Mouse (Mus musculus) gastrocnemius, adult 8-10 months (tissue): ENCODE measurements at regions not wholly inside any gene's neighbourhood (a gene's known extent, or its start where the extent isn't known, plus 50 kb on each side); places are given as distances from the start of the nearest gene placed in this dataset.

Experiments
- DNase-seq, 2 experiments: peaks; one replicate each; pipeline ENCODE4 v3.0.0; 2022; ENCODE audit warnings: low spot score in 2 of 2

DNA sequence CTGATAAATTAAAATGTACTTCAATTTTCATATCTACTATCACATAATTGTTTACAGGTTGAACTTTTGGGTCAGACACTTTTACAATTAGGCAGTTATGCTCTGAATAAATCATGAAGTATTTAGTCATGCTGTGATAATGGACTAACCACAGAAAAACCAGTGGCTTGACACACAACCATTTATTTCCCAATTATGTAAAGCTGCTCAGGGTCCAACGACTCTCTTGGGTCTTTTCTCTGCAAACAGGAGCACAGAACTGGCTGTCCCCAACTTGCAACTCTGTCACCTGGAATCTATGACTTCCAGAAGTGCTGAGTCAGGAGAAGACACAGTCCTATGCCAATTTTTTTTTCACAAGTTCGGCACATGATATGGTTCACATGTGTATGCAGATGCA lies 214.8 kb downstream of the Kcnj2 start:
- no peak for DNase-seq

DNA sequence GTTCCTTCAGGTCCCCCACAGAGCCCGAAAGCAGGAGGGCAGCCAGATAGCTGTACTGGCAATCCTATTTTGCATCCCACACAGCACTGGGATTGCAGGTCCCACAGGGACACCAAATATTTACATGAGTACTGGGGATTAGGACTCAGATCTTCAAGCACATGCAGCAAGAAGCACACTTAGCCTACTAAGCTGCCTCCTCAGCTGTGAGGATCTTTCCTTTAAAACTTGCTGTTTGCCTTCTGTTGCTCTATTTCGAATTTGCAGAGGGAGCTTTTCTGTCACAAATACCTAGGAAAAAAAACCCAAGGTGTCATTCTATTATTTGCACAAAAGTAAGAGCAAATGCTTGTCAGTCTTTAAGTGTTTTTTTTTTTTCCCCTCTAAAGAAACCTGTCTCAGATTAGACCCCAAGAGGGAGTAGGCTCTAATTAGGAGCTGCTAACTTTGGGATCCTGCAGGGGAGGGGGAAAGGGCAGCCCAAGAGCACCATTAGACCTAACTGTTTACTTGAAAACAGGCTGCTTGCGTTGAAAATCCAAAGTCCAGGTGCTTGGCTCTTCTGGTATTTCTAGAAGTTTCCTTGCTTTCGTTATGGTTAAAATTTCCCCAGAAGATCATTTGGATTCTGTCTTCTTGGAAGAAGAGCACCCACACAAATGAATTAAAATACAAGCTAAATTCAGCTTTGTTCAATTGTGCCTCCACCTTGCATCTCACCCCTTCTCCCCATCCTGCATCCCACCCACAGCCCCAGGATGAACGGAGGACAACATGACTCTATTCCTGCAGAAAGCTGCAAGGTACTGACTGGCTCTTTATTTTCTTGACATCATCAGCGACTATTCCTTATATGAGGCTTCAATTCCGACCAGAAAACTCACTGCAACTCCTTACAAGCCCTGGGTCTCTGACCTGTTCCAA lies 215.5 kb downstream of the Kcnj2 start:
- no peak for DNase-seq

DNA sequence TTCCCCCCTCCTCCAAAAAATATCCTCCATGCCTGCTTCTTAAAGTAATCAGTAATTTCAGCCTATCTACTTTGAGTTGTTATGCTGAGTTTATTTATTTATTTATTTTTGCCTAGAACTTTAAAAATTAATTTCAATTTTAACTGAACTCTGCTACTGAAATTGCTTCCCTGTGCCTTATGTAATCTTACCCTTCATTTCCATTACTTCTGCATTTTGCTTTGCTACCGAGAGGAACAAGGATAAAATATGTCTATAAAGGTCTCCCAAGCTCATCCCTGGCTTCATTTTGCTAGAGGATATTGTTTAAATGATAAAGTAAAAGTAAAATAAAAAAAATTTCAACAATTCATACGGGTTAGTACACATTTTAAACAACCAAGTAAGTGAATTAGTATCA lies 216.3 kb downstream of the Kcnj2 start:
- DNase-seq, result no peak

DNA sequence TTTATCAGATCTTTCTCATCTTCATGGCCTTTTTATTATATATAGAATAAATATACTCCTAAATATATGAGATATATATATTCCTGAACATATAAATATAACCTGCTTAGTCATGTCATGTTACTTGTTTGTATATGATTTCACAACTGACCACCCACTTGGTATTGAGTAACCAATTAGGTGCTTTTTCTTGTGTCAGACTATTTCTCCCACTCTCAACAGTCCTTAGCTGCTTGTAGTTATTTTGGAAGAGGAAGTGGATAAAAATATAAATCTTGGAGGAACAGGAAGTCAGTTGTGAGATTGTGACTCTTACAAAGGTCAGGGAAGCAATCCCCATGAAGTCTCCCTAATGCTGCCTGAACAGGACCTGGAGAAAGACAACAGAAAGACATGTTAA lies 224.6 kb downstream of the Kcnj2 start:
- no peak for DNase-seq

DNA sequence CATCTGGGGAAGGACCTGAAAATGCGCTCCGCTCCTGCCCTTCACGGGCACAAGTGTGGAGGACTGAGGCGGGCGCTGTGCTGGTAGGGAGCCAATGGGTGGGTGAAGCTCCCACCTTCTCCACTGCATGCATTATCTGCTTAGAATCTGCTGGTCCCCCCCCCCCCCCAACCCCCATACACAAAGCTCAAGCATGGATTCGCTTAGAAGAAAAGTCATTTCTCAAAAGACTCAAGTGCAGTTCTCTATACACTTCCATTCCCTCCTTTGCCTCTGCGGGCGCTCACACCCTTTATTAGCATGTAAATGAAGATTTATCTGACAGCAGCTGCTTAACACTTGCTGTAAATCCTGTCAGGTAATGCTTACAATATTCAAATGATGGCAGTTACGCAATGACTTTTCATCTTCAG lies 230.4 kb downstream of the Kcnj2 start:
- no peak for DNase-seq

DNA sequence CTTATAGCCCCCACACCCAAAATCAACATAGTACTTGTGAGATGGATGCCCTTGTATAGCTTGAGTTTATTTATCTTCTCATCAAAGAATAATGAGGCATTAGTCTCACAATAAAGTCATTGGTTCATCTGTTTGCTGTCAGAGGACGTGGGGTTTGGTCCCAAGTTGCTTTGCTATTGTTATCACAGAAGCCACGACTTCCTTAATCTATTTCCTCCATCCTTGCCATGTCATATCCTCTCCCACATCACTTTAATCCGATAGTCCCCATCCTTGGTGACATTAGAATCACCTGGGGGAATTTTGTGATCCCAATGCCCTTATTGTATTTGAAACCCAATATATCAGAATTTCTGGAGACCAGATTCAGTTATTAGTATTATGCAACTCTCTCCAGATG lies 246.8 kb downstream of the Kcnj2 start:
- no peak for DNase-seq

DNA sequence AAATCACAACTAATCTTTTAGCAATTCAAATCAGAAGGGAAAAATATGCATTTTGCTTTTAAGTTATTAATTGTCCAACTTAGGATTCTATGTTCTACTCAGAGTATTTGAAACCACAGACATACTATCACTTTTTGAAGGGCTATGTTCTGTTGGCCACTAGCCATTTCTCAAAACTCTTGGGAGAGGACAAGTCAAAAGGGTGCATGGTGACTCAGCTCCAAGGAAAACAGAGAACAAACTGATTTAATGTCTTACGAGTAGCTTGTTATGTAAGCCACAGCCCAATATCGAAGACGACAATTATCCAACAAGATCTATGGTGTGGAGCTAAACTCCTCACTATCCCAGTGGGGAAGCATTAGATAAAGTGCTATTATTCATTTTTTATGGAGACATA lies 247.6 kb downstream of the Kcnj2 start:
- no peak for DNase-seq

DNA sequence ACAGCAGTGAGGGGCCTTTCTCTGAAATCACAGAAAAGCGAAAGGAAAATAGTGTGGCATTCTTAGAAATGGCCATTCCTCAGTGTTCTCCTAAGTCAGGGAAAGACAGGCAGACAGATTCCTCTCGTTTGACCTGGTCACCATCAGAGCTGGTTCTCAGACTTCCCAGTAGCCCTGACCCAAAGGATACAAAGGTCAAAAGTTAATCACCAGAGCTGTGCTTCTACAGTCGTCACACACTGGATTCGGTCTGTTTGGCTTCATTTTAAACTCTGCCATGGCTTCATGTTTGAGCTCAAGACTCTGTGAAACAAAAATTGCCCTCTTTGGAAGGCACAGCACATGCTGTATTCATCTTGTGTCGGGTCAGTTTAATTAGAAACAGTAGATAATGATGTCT lies 255.6 kb downstream of the Kcnj2 start:
- DNase-seq, result no peak

DNA sequence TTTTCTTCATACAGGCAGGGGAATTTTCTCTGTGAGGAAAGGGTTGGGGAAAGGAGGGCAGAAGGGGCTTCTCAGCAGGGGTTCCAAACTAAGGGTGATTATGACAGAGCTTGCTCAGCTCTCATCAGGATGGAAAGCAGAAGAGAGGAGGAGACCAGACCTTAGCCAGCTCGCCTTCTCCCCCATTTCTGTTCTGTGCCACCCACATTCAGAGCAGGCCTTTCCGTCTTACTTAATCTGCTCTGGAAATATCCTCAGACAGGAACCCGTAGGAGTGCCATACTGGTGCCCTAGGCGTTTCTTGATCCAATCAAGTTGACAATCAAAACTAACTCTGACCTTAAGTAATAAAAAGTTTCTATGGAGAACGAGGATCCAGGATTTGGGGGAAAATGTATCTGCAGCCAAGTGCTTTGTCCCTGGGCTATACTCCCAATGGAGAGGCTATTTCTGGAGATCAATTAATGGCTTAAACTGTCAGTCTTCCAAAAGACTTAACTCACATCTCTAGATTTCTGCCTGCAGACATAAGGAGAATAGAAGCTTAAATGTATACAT lies 258.6 kb downstream of the Kcnj2 start:
- DNase-seq, result no peak

DNA sequence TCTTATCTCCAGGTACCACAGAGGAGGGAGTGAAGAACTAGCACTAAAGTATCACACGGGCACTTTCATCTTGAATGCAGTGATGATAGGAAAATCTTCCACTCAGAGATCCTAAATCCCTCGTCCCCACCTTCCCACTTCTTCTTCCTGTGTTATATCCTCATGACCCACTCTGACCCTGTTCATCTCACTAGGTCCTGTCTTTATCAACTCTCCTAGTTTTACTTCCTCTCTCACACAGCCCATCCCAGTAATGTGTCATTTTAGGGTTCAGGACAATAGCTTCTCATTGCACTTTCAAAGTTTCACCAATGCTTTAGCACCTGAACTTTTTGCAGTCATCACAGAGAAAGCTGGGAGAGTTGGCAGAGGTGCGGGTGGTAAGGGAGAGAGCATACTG lies 261.0 kb downstream of the Kcnj2 start:
- no peak for DNase-seq

DNA sequence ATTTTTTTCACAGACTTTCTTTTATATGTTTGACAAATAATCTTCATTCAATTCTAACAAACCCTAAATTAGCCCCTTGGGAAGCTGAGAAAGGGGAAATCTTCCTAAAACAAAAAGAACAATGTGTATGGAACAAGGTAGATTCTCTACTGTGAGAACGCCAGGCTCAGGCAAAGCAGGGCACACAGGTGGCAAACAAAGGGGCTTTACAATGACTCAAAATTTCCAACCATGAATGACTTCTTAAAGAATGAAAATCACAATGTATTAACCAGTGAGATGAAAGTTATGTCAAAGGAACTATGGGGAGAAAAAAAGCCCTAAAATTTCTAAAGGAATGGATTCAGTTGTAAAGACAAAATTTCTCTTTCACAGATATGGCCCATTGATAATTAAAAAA lies 262.3 kb downstream of the Kcnj2 start:
- DNase-seq, result no peak

DNA sequence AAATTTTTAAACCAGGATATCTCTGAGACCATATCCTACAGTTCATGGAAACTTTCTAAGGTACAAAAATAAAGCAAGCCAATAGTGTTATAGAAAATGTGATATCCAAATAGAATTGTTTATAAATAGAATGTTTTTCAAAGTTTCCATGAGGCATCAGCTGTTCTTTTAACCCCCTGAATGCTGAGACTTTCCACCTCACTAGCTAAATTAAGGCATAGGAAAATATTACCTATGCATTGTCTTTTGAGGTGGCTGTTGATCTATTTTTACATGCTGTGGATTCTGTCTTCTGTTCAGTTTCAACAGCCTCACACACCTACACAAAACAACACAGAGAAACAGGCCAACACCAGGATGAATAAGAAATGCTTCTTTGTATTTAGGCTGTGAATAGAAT lies 265.6 kb downstream of the Kcnj2 start:
- DNase-seq, result no peak

DNA sequence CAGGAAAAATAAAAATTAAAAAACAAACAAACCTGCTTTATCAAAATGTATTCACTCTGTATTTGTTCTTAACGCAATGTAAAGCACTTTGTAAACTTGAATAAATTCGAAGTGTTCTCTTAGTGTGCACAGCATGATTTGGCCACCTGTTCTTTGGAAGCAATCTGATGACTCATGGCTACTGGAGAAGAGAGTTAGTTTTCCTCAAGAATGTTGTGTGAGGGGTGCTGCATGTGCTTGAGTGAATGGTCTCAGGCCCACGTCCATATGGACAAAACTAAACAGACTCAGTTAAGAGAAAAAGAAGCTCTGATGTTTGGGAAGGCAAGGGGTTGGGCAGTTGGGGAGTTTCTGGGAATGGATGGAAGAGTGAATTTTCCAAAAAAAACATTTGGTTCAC lies 267.1 kb downstream of the Kcnj2 start:
- no peak for DNase-seq

DNA sequence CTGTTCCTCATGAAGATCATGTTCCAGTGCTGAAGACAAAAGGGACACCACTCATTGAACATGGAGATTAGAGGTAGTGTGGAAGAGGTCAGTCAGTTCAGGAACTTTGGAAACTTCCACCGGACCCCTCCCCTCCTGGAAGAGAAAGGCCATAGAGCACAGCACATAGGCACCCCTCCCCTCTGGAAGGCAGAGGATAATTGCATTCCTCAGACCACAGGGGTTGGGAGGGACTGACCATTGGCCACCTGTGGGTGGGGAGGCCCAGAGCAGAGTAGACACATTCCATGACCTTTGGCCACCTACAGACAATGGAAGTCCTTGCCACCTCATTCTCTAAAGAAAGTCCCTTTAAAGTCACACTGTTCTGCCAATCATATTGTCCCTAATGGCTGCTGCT lies 281.6 kb downstream of the Kcnj2 start:
- no peak for DNase-seq

DNA sequence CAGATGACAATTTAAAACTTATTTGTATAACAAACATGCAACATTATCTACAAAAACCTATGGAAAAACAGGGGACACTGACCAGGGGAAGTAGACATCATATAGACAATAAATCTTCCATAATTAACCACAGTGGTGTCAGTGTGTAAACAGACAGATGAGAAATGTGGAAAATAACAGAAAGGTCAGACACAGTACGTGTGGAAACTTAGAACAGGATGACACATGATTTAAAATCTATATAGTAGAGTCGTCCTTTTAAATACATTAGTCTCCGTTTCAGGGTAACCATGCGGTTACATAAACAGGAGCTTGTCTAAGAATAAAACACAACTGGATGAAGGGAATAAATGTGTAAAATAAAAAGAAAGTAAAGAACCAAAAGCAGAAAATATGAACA lies 284.1 kb downstream of the Kcnj2 start:
- no peak for DNase-seq

DNA sequence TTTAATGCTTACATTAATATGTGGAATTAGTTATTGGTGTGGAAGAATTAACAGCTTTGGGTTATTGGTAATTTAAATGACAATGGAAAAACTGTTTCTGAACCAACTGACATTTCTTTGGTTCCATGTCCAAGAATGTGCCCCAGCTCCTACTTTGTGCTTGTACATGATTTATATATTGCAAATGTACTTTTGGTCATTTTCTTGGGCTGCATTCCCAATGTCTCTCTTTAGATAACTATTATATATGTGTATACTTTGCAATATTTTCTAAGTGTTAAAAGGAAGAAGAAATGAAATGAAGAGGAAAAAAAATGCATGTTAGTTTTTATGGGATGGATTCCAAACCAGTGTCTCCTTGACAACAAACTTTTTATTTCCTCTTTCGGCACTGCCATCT lies 297.4 kb downstream of the Kcnj2 start:
- no peak for DNase-seq

DNA sequence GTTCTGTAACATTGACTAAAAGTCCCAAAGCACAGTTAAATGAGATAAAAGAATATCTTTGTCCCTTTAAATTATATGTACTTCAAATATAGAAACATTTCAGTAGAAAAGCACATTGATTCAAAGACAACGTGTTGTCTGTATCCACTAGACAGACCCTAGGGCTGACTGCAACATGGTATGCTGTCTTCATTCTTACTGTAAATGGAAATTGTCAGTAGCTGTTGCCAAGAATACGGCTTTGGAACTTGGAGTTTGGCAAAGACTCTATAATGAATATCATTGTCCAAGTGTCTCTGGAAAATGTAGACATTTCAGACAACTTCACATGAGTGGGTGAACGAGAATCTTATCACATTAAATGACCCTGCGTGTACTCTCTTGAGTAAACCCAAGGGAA lies 311.2 kb downstream of the Kcnj2 start:
- DNase-seq, result no peak

DNA sequence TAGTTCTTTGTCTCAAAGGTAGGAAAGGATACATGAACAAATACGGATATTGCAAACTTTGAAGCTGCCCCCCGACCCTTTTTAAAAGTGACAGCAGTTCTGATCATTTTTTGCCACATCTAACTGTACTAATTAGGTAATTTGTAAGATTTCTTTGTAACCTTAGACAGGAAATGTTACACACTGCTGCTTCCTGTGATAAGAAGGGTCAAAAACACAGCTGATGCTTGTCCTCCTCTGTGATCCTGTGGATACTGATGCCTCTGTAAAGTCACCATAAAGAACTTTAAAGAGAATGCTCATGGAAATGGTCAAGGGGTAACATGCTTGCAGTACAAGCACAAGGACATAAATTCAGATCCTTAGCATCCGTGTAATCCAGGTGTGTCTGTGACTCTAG lies 313.9 kb downstream of the Kcnj2 start:
- DNase-seq, result no peak

DNA sequence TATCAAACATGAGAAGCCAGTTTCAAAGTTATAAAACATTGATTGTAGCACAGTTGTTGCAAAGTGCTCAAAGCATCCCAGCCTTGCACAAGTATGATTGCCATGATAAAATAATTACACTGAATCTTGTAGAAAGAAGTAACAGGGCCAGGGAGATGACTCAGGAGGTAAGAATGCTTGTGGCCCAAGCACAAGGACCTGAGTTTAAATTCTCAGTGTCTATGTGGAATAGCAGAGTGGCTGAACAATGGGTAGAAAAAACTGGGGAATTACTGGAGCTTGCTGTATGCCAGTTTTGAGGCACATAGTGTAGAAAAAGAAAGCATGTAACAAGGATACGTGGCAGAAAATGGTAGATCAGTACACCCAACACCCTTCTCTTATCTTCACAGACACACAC lies 332.7 kb downstream of the Kcnj2 start:
- DNase-seq, result no peak

DNA sequence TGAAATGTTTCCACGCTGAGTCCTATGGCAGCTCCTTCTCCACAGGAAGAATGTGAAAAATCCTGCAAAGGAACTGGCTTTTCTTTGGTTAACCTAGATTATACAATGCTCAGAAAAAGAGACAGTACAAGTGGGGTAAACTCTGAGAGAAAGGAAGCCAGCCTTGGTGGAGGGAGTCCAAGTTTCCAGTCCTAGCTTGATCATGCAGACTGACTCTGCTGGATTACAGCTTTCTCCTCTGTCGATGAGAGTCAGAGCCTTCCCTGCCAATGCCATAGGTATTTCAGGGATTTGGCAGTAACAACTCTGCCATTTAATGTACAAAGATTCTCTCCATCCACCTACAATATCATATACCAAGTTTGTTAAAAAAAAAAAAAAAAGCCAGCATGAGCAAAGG lies 343.3 kb downstream of the Kcnj2 start:
- DNase-seq, result no peak

DNA sequence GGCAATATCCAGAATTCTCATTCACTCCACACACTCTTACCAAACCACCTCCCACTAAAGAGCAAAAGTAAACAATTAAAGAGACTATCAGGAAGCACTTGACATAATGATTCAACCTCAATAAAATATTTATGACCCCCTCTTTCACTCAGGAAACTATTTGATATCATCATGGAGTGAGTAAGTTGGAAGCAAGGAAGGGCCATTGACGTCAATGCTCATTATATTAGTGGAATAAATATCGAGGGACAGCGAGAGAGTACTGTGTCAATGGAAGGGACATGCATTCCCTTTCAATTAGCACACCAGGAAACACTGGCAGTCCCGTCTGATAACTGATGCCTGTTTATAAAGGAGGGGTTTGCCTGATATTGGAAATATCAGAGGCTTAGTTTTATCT lies 358.9 kb downstream of the Kcnj2 start:
- DNase-seq, result no peak

DNA sequence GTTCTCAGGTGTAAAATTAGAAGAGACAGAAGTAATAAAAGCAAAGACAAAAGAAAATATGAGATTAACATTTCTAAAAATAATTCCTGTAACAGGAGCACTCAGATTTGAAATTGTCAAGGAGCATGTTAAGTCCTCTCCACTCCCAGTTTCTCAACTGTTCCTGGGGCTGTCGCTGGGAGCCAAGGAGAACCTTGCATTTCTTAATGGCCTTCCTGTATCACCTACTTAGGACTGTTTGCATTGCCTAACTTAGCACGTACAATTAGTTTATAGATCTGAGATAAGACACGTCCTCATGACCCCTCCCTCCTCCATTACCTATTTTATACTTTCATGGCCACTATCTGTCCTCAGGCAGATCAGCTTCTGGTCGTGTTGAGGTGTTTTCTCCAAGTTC lies 360.8 kb downstream of the Kcnj2 start:
- no peak for DNase-seq

DNA sequence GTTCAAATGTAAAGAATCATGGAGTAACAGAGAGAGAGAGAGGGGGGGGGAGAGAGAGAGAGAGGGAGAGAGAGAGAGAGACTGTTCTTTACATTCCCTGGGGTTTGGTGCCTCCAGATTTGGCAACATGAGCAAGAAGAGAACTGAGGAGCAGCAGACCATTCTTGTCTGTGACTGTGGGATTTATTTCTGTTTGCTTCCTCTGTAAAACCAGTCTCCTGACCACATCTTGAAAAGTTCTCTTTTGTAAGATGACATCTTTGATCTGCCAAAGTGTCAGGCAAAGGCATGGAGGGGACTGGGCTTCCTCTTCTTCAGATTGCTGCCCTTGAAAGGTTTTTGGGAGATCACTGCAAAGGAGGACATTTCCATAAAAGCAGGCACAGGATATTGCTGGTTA lies 376.3 kb downstream of the Kcnj2 start:
- no peak for DNase-seq
